Mouse (Mus musculus) heart, embryonic 10.5 days (tissue): ENCODE data around the gene Sh3d19. TPM values are rescaled to one million over a fixed set of nuclear protein-coding genes. Genes with fewer than 3 reads are reported as not detected.
"Not testable (repeated sequence)": the region's sequence is repeated elsewhere in the genome, so short reads cannot be mapped to it uniquely, and the experiment has no call there.

ENCODE experiments used
- DNase-seq: peaks from one replicate; pipeline ENCODE4 v3.0.0-alpha.2; 2017; ENCODE audit warnings: low spot score
- H3K27ac ChIP-seq: fragments of 300-500 bp; sonication (generic); 2 replicates; pipeline ENCODE4 v1.5.1; 2016; ENCODE audit warnings: mild to moderate bottlenecking
- H3K27me3 ChIP-seq: fragments of 300-500 bp; sonication (generic); 2 replicates; pipeline ENCODE4 v1.6.1; 2016; ENCODE audit warnings: mild to moderate bottlenecking; ENCODE audit not compliant: poor library complexity, insufficient read depth, severe bottlenecking
- H3K36me3 ChIP-seq: fragments of 300-500 bp; sonication (generic); 2 replicates; pipeline ENCODE4 v1.6.1; 2016; ENCODE audit warnings: mild to moderate bottlenecking, moderate library complexity
- H3K4me1 ChIP-seq: fragments of 300-500 bp; sonication (generic); 2 replicates; pipeline ENCODE4 v1.6.1; 2016; ENCODE audit warnings: mild to moderate bottlenecking
- H3K4me3 ChIP-seq: fragments of 300-500 bp; sonication (generic); 2 replicates; pipeline ENCODE4 v1.5.1; 2016; ENCODE audit warnings: mild to moderate bottlenecking, moderate library complexity
- H3K9me3 ChIP-seq: fragments of 300-500 bp; sonication (generic); 2 replicates; pipeline ENCODE4 v1.6.1; 2016; ENCODE audit warnings: mild to moderate bottlenecking, moderate library complexity
- WGBS: fragments of 180-500 bp; shearing (Covaris S2); methylation state at CpG from one replicate; pipeline ENCODE4 v1.1.7; 2016; 5-methylcytosine and 5-hydroxymethylcytosine counted together
- polyA plus RNA-seq: library from polyadenylated mRNA; unstranded; fragments of >200 nt; fragmentation: Nextera tagmentation; extraction: Ambion mirVana; gene quantifications from 2 replicates; pipeline ENCODE4 v1.2.1, GENCODE M21; 2016

Sh3d19 gene
- polyA plus RNA-seq, 1 experiment from 2014 or later = 17.7 TPM

DNA sequence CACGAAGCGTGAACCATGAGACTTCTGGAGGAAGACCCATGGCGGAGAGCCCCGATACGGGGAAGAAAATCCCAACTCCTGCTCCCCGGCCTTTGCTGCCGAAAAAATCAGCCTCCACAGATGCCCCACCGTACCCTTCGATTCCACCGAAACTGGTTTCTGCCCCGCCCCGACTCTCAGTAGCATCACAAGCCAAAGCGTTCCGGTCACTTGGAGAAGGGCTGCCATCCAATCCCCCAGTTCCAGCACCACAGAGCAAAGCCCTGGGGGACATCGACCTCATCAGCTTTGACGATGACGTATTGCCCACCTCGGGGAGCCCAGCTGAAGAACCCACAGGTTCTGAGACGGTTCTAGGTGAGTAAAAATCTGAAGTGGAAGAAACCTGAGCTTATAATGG lies 114.1 kb downstream of the Sh3d19 start:
- Histone ChIP-seq H3K4me3 (no peak overlapping the region), H3K36me3 (peaks cover 21% of the 10 kb centered on the region; the same call in 1 of the 2 replicates), H3K4me1 (0 out of 2 replicates have a peak, but pooled peaks cover 2% of the 10 kb centered on the region), H3K9me3 (no peaks in the 10 kb centered on the region), H3K27ac (no peak overlapping the region), H3K27me3 (no peaks in the 10 kb centered on the region)
- 91% methylated on average over 19 of the region's 19 CpGs for WGBS
- DNase-seq = peak; percentile 59

GRCm38 (mm10) chr3:86087872-86088271 lies 117.0 kb downstream of the Sh3d19 start:
- no peaks in the 10 kb centered on the region for H3K9me3 ChIP-seq
- no peak overlapping the region for H3K27ac ChIP-seq
- WGBS = 78% methylated on average over 3 of the region's 3 CpGs
- no peak overlapping the region for H3K4me3 ChIP-seq
- H3K4me1 ChIP-seq = 0 out of 2 replicates have a peak, but pooled peaks cover under 1% of the 10 kb centered on the region
- no peaks in the 10 kb centered on the region for H3K27me3 ChIP-seq
- DNase-seq = peak; percentile 61
- H3K36me3 ChIP-seq = peaks cover 20% of the 10 kb centered on the region; the same call in 1 of the 2 replicates

DNA sequence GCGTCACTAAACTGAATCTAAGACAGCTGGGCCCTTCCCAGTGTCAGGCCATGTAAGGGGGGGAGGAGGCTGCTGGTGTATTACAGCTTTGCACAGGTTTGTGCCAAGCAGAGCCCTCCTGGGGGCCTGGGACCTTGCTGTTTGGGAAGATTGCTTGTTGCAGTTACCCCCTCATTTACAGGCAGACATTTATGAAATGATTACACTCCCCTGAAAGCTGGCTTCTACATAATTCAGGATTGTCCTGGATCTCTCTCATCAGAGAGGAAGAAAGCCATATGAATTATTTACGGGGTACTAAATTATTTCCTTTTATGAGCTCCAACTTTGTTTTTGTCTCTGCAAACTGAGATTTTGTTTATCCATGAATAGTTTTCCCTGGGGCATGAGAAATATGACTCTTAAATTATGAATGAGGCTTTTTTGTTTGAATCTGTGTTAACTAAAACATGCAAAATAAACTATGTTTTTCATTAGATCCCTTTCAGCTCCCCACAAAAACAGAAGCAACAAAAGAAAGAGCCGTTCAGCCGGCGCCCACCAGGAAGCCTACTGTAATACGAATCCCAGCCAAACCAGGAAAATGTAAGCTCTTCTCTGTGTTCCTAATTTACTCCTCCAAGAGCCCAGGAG lies 122.4 kb downstream of the Sh3d19 start:
- H3K4me3 ChIP-seq = no peak overlapping the region

GRCm38 (mm10) chr3:86093907-86094306 lies 123.0 kb downstream of the Sh3d19 start:
- no peak overlapping the region for H3K4me3 ChIP-seq
- no peaks in the 10 kb centered on the region for H3K4me1 ChIP-seq
- DNase-seq = peak; percentile 48
- no peaks in the 10 kb centered on the region for H3K9me3 ChIP-seq
- 0 out of 2 replicates have a peak, but pooled peaks cover 2% of the 10 kb centered on the region for H3K36me3 ChIP-seq
- WGBS = 87% methylated on average over 5 of the region's 5 CpGs
- no peaks in the 10 kb centered on the region for H3K27me3 ChIP-seq
- no peak overlapping the region for H3K27ac ChIP-seq

More for the DNA sequence above, 122.4 kb downstream of the Sh3d19 start:
- 70% methylated on average over 6 of the region's 6 CpGs for WGBS
- Histone ChIP-seq H3K27me3 (no peaks in the 10 kb centered on the region), H3K36me3 (0 out of 2 replicates have a peak, but pooled peaks cover 5% of the 10 kb centered on the region), H3K27ac (no peak overlapping the region), H3K9me3 (no peaks in the 10 kb centered on the region), H3K4me1 (no peaks in the 10 kb centered on the region)
- peak; percentile 14 for DNase-seq

- DNase-seq = peak; percentile 63
These were observed 131.0 kb downstream of the Sh3d19 start for GRCm38 (mm10) chr3:86101956-86102355.

DNA sequence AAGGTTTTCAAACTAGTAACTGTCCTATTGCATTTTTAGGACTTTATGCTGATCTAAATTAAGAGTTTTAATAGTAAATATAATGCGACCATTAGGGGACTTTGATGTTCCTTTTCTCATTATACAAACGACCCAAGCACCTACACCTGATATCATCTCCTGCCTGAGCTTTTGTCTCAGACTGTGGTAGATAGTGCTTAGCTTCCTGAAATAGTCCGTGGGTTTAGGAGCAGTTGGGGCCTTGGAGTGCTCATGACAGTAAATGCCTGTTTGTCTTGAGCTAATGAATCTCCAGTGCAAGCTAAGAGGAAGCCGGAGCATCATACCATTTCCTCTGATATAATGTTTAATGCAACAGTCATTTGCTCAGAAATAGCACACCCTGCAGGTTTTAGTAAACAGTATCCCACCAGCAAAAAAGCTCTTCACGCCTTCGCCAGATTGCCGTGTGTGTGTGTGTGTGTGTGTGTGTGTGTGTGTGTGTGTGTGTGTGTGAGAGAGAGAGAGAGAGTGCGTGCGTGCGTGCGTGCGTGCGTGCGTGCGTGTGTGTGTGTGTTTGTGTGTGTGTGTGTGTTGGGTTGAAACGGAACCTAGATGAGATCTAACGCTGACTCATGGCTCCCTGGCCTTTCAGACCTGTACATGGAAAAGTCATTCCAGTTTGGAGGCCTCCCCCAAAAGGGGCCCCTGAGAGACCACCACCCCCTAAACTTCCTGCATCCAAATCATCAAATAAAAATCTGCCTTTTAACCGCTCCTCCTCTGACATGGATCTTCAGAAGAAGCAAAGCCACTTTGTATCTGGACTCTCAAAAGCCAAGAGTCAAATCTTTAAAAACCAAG lies 132.8 kb downstream of the Sh3d19 start:
- no peaks in the 10 kb centered on the region for H3K9me3 ChIP-seq
- no peaks in the 10 kb centered on the region for H3K4me1 ChIP-seq
- DNase-seq = peak; percentile 52
- no peaks in the 10 kb centered on the region for H3K27me3 ChIP-seq
- H3K36me3 ChIP-seq = peaks cover 7% of the 10 kb centered on the region; the same call in 1 of the 2 replicates
- H3K4me3 ChIP-seq = no peak overlapping the region
- WGBS = 86% methylated on average over 18 of the region's 18 CpGs
- no peak overlapping the region for H3K27ac ChIP-seq

More at GRCm38 (mm10) chr3:86101956-86102355, 131.0 kb downstream of the Sh3d19 start:
- Histone ChIP-seq H3K36me3 (peaks cover 7% of the 10 kb centered on the region; the same call in 1 of the 2 replicates), H3K9me3 (no peaks in the 10 kb centered on the region), H3K27me3 (no peaks in the 10 kb centered on the region), H3K27ac (no peak overlapping the region), H3K4me3 (no peak overlapping the region), H3K4me1 (no peaks in the 10 kb centered on the region)
- 90% methylated on average over 6 of the region's 6 CpGs for WGBS

- DNase-seq = peak; percentile 25
- not testable (repeated sequence) for H3K27me3 ChIP-seq, H3K27ac ChIP-seq, H3K4me1 ChIP-seq, H3K36me3 ChIP-seq, H3K4me3 ChIP-seq, H3K9me3 ChIP-seq
- 90% methylated on average over 7 of the region's 7 CpGs for WGBS
These were observed 133.5 kb downstream of the Sh3d19 start for GRCm38 (mm10) chr3:86104433-86104832.

DNA sequence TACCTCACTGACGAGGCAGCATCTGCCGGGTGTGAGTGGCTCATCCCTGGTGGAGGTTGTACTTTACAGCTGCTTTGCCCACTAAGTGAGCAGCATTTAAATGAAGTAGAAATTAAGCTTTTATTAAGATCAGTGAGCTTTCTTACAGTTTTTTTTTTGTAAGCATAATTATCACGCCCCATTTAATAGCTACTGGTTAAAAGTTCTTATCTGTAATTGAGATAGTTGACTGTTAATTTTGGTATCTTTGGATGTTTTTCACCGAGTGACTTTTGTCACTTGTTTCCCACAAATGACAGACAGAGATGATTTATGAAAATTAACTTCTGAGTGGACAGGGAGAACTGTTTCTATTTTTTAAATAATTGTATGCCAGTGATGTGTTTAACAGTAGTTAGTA lies 134.0 kb downstream of the Sh3d19 start:
- 85% methylated on average over 4 of the region's 4 CpGs for WGBS
- H3K9me3 ChIP-seq = no peaks in the 10 kb centered on the region
- 0 out of 2 replicates have a peak, but pooled peaks cover 5% of the 10 kb centered on the region for H3K36me3 ChIP-seq
- H3K27ac ChIP-seq = no peak overlapping the region
- no peak overlapping the region for H3K4me3 ChIP-seq
- DNase-seq = no peak
- no peaks in the 10 kb centered on the region for H3K4me1 ChIP-seq
- H3K27me3 ChIP-seq = no peaks in the 10 kb centered on the region

GRCm38 (mm10) chr3:86106086-86106632 lies 135.2 kb downstream of the Sh3d19 start:
- Histone ChIP-seq H3K27me3 (no peaks in the 10 kb centered on the region), H3K36me3 (0 out of 2 replicates have a peak, but pooled peaks cover 5% of the 10 kb centered on the region), H3K4me1 (0 out of 2 replicates have a peak, but pooled peaks cover 3% of the 10 kb centered on the region), H3K4me3 (no peak overlapping the region), H3K27ac (no peak overlapping the region), H3K9me3 (no peaks in the 10 kb centered on the region)
- peak; percentile 71 for DNase-seq
- 95% methylated on average over 8 of the region's 8 CpGs for whole genome bisulfite sequencing

DNA sequence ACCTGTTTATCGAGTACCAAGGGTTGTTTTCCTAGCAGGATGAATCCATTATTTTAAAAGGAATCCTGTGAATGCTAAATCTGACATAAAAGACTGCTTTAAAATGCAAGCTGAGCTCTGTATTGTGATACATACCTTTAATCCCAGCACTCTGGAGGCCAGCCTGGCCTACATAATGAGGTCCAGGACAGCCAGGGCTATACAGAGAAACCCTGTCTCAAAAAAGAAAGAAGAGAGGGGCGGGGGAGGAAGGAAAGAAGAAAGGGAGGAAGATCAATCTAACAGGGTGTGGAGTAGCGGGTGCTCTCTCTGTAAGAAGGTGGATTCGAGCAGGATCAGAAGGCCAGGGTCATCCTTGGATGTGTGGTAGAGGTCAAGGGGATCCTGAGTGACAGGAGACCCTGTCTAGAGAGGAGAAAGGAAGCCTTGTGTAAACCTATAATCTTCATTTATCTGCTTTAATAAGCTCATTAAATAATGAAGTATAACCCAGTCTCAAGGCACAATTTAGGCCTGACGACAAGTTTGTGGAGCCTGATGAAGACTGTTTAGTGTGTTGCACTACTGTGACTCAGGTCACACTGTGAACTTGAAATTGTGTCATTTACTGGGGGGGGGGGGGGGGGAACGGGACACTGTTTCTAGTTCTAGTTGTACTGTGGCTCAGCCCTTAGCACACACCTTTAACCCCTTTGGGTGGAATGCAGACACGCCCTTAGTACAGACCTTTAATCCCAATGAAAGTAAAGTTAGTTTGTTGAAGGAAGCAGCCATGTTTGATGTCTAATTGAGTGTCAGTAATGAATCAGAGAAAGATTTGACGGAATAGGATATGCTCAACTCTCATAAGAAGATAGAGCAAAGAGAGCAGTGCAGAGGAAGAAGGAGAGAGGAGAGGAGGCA lies 137.0 kb downstream of the Sh3d19 start:
- Histone ChIP-seq H3K27ac (no peak overlapping the region), H3K9me3 (no peaks in the 10 kb centered on the region), H3K36me3 (0 out of 2 replicates have a peak, but pooled peaks cover 2% of the 10 kb centered on the region), H3K4me3 (no peak overlapping the region), H3K27me3 (no peaks in the 10 kb centered on the region), H3K4me1 (0 out of 2 replicates have a peak, but pooled peaks cover 3% of the 10 kb centered on the region)
- peak; percentile 4 for DNase-seq
- WGBS = 79% methylated on average over 8 of the region's 8 CpGs

GRCm38 (mm10) chr3:86108576-86108975 lies 137.7 kb downstream of the Sh3d19 start:
- Histone ChIP-seq H3K27ac (no peak overlapping the region), H3K9me3 (no peaks in the 10 kb centered on the region), H3K27me3 (no peaks in the 10 kb centered on the region), H3K36me3 (0 out of 2 replicates have a peak, but pooled peaks cover 4% of the 10 kb centered on the region), H3K4me3 (no peak overlapping the region), H3K4me1 (0 out of 2 replicates have a peak, but pooled peaks cover 3% of the 10 kb centered on the region)
- WGBS = 76% methylated on average over 4 of the region's 4 CpGs
- DNase-seq = peak; percentile 87

DNA sequence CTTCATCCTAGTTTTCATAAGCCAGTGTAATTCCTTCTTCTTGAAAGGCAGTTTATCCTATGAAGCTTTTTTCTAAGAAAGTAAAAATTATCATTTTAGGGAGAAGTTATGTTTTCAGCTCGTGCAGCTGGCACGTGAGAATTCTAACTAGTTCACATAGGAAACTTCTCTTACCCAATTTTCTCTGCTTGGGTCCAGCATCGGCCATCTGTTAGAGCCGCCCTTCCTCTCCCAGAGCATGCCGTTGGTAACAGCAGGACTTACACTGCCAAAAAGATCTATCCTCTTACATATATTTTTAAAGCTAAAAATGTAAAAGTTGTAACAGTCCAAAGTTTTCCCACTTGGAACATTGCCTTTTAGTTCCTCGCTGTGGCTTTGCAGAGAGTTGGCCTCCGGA lies 138.2 kb downstream of the Sh3d19 start:
- Histone ChIP-seq H3K27ac (peak overlapping the region; percentile 67; the same call in 1 of the 2 replicates), H3K9me3 (no peaks in the 10 kb centered on the region), H3K27me3 (no peaks in the 10 kb centered on the region), H3K4me3 (no peak overlapping the region), H3K4me1 (0 out of 2 replicates have a peak, but pooled peaks cover 3% of the 10 kb centered on the region), H3K36me3 (0 out of 2 replicates have a peak, but pooled peaks cover 3% of the 10 kb centered on the region)
- peak; percentile 46 for DNase-seq
- 87% methylated on average over 7 of the region's 7 CpGs for WGBS
